Mouse (Mus musculus) gastrocnemius, adult 18-20 months (tissue): ENCODE measurements around the gene Wdr20. TPM values are rescaled to one million over a fixed set of nuclear protein-coding genes. Genes with fewer than 3 reads are reported as not detected.

Source experiments
- DNase-seq: peaks from one replicate; pipeline ENCODE4 v3.0.0; 2021; ENCODE audit warnings: low spot score
- total RNA-seq, 2 experiments: library from RNA; stranded (reverse); gene quantifications; 2 replicates each; pipeline ENCODE4 v1.2.3; 2021

Gene Wdr20
- total RNA-seq, 2 experiments from 2014 or later = 16.6 to 17.4 TPM

- no peak for DNase-seq
Observed at GRCm38 (mm10) chr12:110775628-110776426, 38.1 kb downstream of the Wdr20 start.

GRCm38 (mm10) chr12:110777853-110778252, 40.1 kb downstream of the Wdr20 start:
- DNase-seq = no peak

- DNase-seq = no peak
Observed at GRCm38 (mm10) chr12:110779296-110779695, 41.6 kb downstream of the Wdr20 start.

- no peak for DNase-seq
Observed at GRCm38 (mm10) chr12:110781181-110781580, 43.4 kb downstream of the Wdr20 start.

GRCm38 (mm10) chr12:110782278-110782677, 44.5 kb downstream of the Wdr20 start:
- no peak for DNase-seq

- no peak for DNase-seq
Observed at GRCm38 (mm10) chr12:110784211-110784610, 46.5 kb downstream of the Wdr20 start.

- peak; percentile 66 for DNase-seq
Observed at GRCm38 (mm10) chr12:110786243-110786642, 48.5 kb downstream of the Wdr20 start.

GRCm38 (mm10) chr12:110790580-110790979, 52.8 kb downstream of the Wdr20 start:
- peak; percentile 24 for DNase-seq

- DNase-seq = no peak
Observed at GRCm38 (mm10) chr12:110791026-110791425, 53.3 kb downstream of the Wdr20 start.

- no peak for DNase-seq
Observed at GRCm38 (mm10) chr12:110795035-110795434, 57.3 kb downstream of the Wdr20 start.

GRCm38 (mm10) chr12:110796748-110797147, 59.0 kb downstream of the Wdr20 start:
- DNase-seq = no peak

GRCm38 (mm10) chr12:110797202-110797601, 59.5 kb downstream of the Wdr20 start:
- no peak for DNase-seq

- no peak for DNase-seq
Observed at GRCm38 (mm10) chr12:110797842-110798431, 60.2 kb downstream of the Wdr20 start.

GRCm38 (mm10) chr12:110799226-110799625, 61.5 kb downstream of the Wdr20 start:
- DNase-seq = no peak

GRCm38 (mm10) chr12:110801876-110802464, 64.2 kb downstream of the Wdr20 start:
- no peak for DNase-seq

- DNase-seq = no peak
Observed at GRCm38 (mm10) chr12:110802674-110803297, 65.0 kb downstream of the Wdr20 start.

GRCm38 (mm10) chr12:110804261-110804660, 66.5 kb downstream of the Wdr20 start:
- DNase-seq = no peak

GRCm38 (mm10) chr12:110806301-110806970, 68.7 kb downstream of the Wdr20 start:
- DNase-seq = peak; percentile 49

- no peak for DNase-seq
Observed at GRCm38 (mm10) chr12:110808430-110808829, 70.7 kb downstream of the Wdr20 start.

- DNase-seq = no peak
Observed at GRCm38 (mm10) chr12:110808848-110809247, 71.1 kb downstream of the Wdr20 start.

GRCm38 (mm10) chr12:110813132-110813531, 75.4 kb downstream of the Wdr20 start:
- DNase-seq = no peak

- no peak for DNase-seq
Observed at GRCm38 (mm10) chr12:110813624-110814023, 75.9 kb downstream of the Wdr20 start.
